Mouse (Mus musculus) cerebellum, adult 18-20 months (tissue): ENCODE measurements around the gene Irak1.

Experiments
- DNase-seq, 2 experiments: peaks; one replicate each; pipeline ENCODE4 v3.0.0; 2021

The Irak1 gene

GRCm38 (mm10) chrX:74023188-74024049 is at the start of gene Irak1:
TSS of gene Irak1 (minus strand) at chrX:74023918.
- DNase-seq = peak; percentile 73 to 85

GRCm38 (mm10) chrX:74070794-74071193 is 47.1 kb upstream of the Irak1 start:
- DNase-seq = no peak

- DNase-seq = peak; percentile 60 to 61
Measured at GRCm38 (mm10) chrX:74067891-74068290, 44.2 kb upstream of the Irak1 start.

- peak; percentile 28 to 41 for DNase-seq
Measured at GRCm38 (mm10) chrX:74045107-74045506, 21.4 kb upstream of the Irak1 start.

- DNase-seq = no peak
Measured at GRCm38 (mm10) chrX:74037702-74038375, 14.1 kb upstream of the Irak1 start.

GRCm38 (mm10) chrX:74030000-74030399 is 6.3 kb upstream of the Irak1 start:
- DNase-seq = no peak

GRCm38 (mm10) chrX:74022795-74023187 is 927 bp downstream of the Irak1 start:
- DNase-seq = peak; percentile 10 to 17

GRCm38 (mm10) chrX:74014597-74014996 is 9.1 kb downstream of the Irak1 start:
- DNase-seq = no peak

GRCm38 (mm10) chrX:74008063-74008462 is 15.7 kb downstream of the Irak1 start:
- no peak for DNase-seq

- DNase-seq = no peak
Measured at GRCm38 (mm10) chrX:74006401-74006800, 17.3 kb downstream of the Irak1 start.

GRCm38 (mm10) chrX:74003644-74004043 is 20.1 kb downstream of the Irak1 start:
- no peak for DNase-seq

- DNase-seq = no peak
Measured at GRCm38 (mm10) chrX:74001024-74001423, 22.7 kb downstream of the Irak1 start.

GRCm38 (mm10) chrX:73998911-73999869 is 24.5 kb downstream of the Irak1 start:
- DNase-seq = no peak

- no peak for DNase-seq
Measured at GRCm38 (mm10) chrX:73977783-73978182, 45.9 kb downstream of the Irak1 start.

- no peak for DNase-seq
Measured at GRCm38 (mm10) chrX:73976283-73976682, 47.4 kb downstream of the Irak1 start.

- no peak for DNase-seq
Measured at GRCm38 (mm10) chrX:73972774-73973173, 50.9 kb downstream of the Irak1 start.

- DNase-seq = no peak
Measured at GRCm38 (mm10) chrX:73970781-73971180, 52.9 kb downstream of the Irak1 start.

- DNase-seq = no peak
Measured at GRCm38 (mm10) chrX:73969729-73970128, 54.0 kb downstream of the Irak1 start.

GRCm38 (mm10) chrX:73969167-73969566 is 54.6 kb downstream of the Irak1 start:
- DNase-seq = no peak

- DNase-seq = peak; percentile 89 to 90
Measured at GRCm38 (mm10) chrX:73967177-73968075, 56.3 kb downstream of the Irak1 start.

GRCm38 (mm10) chrX:73966248-73967176 is 57.2 kb downstream of the Irak1 start, which contains the start of gene Hcfc1:
TSS of gene Hcfc1 (minus strand) at chrX:73966357.
- peak; percentile 87 to 89 for DNase-seq
